Mouse (Mus musculus) left cerebral cortex, adult 2 months (tissue): ENCODE results near the gene Spag4. TPM values are rescaled to one million over a fixed set of nuclear protein-coding genes. Genes with fewer than 3 reads are reported as not detected.

Source experiments
- DNase-seq, 2 experiments: peaks; one replicate each; pipeline ENCODE4 v3.0.0; 2021 to 2022; ENCODE audit warnings: low spot score in 2 of 2, mixed read lengths in 1 of 2; ENCODE audit errors: extremely low spot score in 1 of 2
- H3K27ac ChIP-seq: fragments of 200-600 bp; 2 replicates; pipeline ENCODE4 v1.8.1; 2022
- H3K4me3 ChIP-seq: fragments of 200-600 bp; 2 replicates; pipeline ENCODE4 v1.8.1; 2022
- CTCF ChIP-seq: fragments of 200-600 bp; IDR thresholded peaks from 2 replicates; pipeline ENCODE4 v1.8.1; 2022; ENCODE audit warnings: antibody characterized with exemption, mild to moderate bottlenecking, moderate library complexity
- intact Hi-C: fragments of 180-260 bp; cut with DNase I; formaldehyde crosslinking; loops from one replicate; pipeline ENCODE4 v1.15.1; 2025
- long read RNA-seq, 2 experiments: library from polyadenylated mRNA; stranded (forward); transcript quantifications; one replicate each; pipeline ENCODE4 v2.0.0; 2021; ENCODE audit warnings: borderline mapping rate in 2 of 2
- total RNA-seq, 2 experiments: library from RNA; stranded (reverse); gene quantifications; 2 replicates each; pipeline ENCODE4 v1.2.3; 2021

The Spag4 gene
- total RNA-seq, result 1 to 10 TPM; 3.8 to 4.1 TPM
- long read RNA-seq, experiment 1, partial matches to known transcripts, result 1 of 6 reads
- long read RNA-seq, experiment 1, other reads (novel, unspliced or antisense), result 4 of 6 reads
- long read RNA-seq, experiment 2, partial matches to known transcripts, result 1 of 7 reads
- long read RNA-seq, experiment 2, other reads (novel, unspliced or antisense), result 3 of 7 reads

GRCm38 (mm10) chr2:156065099-156066041, at the start of gene Spag4:
TSS of gene Spag4 (plus strand) at chr2:156065175.
- no peak for TF ChIP-seq CTCF
- DNase-seq, result peak; percentile 57 to 67
- peak within 1 kb of the TSS; percentile 64; the same call in 1 of the 2 replicates for H3K27ac ChIP-seq
- intact Hi-C loops, result loop anchor here (2.0 kb wide), 1 partner anchor 45 kb away; the partner anchor contains the start of genes Cpne1 and Rbm12
- H3K4me3 ChIP-seq, result peak within 1 kb of the TSS; percentile 73

GRCm38 (mm10) chr2:156018106-156018505, 46.9 kb upstream of the Spag4 start:
- no peak overlapping the region for H3K27ac ChIP-seq
- TF ChIP-seq CTCF, result no peak
- H3K4me3 ChIP-seq, result no peak overlapping the region
- intact Hi-C loops, result no loop called here
- DNase-seq, result no peak

GRCm38 (mm10) chr2:156021219-156021618, 43.8 kb upstream of the Spag4 start:
- no peak overlapping the region for H3K4me3 ChIP-seq
- DNase-seq, result no peak
- intact Hi-C loops, result no loop called here
- TF ChIP-seq CTCF, result no peak
- H3K27ac ChIP-seq, result no peak overlapping the region

GRCm38 (mm10) chr2:156021765-156022164, 43.2 kb upstream of the Spag4 start:
- Histone ChIP-seq H3K4me3 (no peak overlapping the region), H3K27ac (no peak overlapping the region)
- intact Hi-C loops, result no loop called here
- DNase-seq, result no peak
- TF ChIP-seq CTCF, result no peak

- Histone ChIP-seq H3K4me3 (no peak overlapping the region), H3K27ac (no peak overlapping the region)
- intact Hi-C loops, result no loop called here
- no peak for DNase-seq
- TF ChIP-seq CTCF, result no peak
These were observed 39.5 kb upstream of the Spag4 start for GRCm38 (mm10) chr2:156025482-156025881.

GRCm38 (mm10) chr2:156039390-156039789, 25.6 kb upstream of the Spag4 start:
- TF ChIP-seq CTCF, result no peak
- DNase-seq, result no peak
- H3K27ac ChIP-seq, result no peak overlapping the region
- no peak overlapping the region for H3K4me3 ChIP-seq
- intact Hi-C loops, result no loop called here

- no peak overlapping the region for H3K27ac ChIP-seq
- no peak overlapping the region for H3K4me3 ChIP-seq
- DNase-seq, result no peak
- intact Hi-C loops, result no loop called here
- no peak for TF ChIP-seq CTCF
These were observed 22.1 kb upstream of the Spag4 start for GRCm38 (mm10) chr2:156042903-156043302.

GRCm38 (mm10) chr2:156047929-156048328, 17.0 kb upstream of the Spag4 start:
- TF ChIP-seq CTCF, result no peak
- Histone ChIP-seq H3K4me3 (no peak overlapping the region), H3K27ac (no peak overlapping the region)
- intact Hi-C loops, result no loop called here
- no peak for DNase-seq

- Histone ChIP-seq H3K27ac (no peak within 1 kb of the TSS), H3K4me3 (no peak within 1 kb of the TSS)
- intact Hi-C loops, result no loop called here
- TF ChIP-seq CTCF, result no peak
- no peak for DNase-seq
These were observed 12.2 kb upstream of the Spag4 start, which contains the start of gene Fer1l4 for GRCm38 (mm10) chr2:156052816-156053215. TSS of gene Fer1l4 (minus strand) at chr2:156052947.

- Histone ChIP-seq H3K27ac (no peak overlapping the region), H3K4me3 (peak overlapping the region; percentile 73)
- no peak for DNase-seq
- intact Hi-C loops, result no loop called here
- no peak for TF ChIP-seq CTCF
These were observed 1.2 kb downstream of the Spag4 start for GRCm38 (mm10) chr2:156066126-156066525.

- TF ChIP-seq CTCF, result no peak
- Histone ChIP-seq H3K27ac (no peak overlapping the region), H3K4me3 (no peak overlapping the region)
- intact Hi-C loops, result no loop called here
- no peak for DNase-seq
These were observed 2.9 kb downstream of the Spag4 start for GRCm38 (mm10) chr2:156067916-156068315.

- intact Hi-C loops, result no loop called here
- TF ChIP-seq CTCF, result no peak
- Histone ChIP-seq H3K27ac (no peak overlapping the region), H3K4me3 (no peak overlapping the region)
- DNase-seq, result no peak
These were observed 6.3 kb downstream of the Spag4 start for GRCm38 (mm10) chr2:156071236-156071635.
